Mouse (Mus musculus): ENCODE results near the gene Cfap69.

GRCm38 (mm10) chr5:5559798-5560197 is 104.2 kb downstream of the Cfap69 start:
- TF ChIP-seq CTCF (IDR thresholded peaks at IDR 0.05; ENCODE audit: extremely low read depth, insufficient read length, insufficient replicate concordance, low read depth, low read length) (no peak), POLR2A (IDR thresholded peaks at IDR 0.05; ENCODE audit: low read depth, low read length) (no peak)

All from small intestine, adult 2 months (tissue).